Mouse (Mus musculus) heart, embryonic 11.5 days (tissue): ENCODE measurements around the gene Gm47791. TPM values are rescaled to one million over a fixed set of nuclear protein-coding genes. Genes with fewer than 3 reads are reported as not detected.
A peak's percentile ranks its signal among the peaks of the same experiment; 100 is the strongest.

Source experiments
- ATAC-seq: fragments of 200-750 bp; cut with Nextera tagmentation; replicated peaks from 2 replicates; pipeline ENCODE4 v1.8.0; 2017; ENCODE audit warnings: moderate library complexity; ENCODE audit not compliant: insufficient number of reproducible peaks, low FRiP score, low TSS enrichment
- H3K27ac ChIP-seq: fragments of 300-500 bp; sonication (generic); 2 replicates; pipeline ENCODE4 v1.5.1; 2014; ENCODE audit warnings: mild to moderate bottlenecking, low read depth, low read length
- H3K27me3 ChIP-seq: fragments of 300-500 bp; sonication (generic); 2 replicates; pipeline ENCODE4 v1.6.1; 2014; ENCODE audit warnings: mild to moderate bottlenecking, low read length, mixed read lengths; ENCODE audit not compliant: control insufficient read depth, insufficient read depth
- H3K36me3 ChIP-seq: fragments of 300-500 bp; sonication (generic); 2 replicates; pipeline ENCODE4 v1.6.1; 2014; ENCODE audit warnings: mild to moderate bottlenecking, low read length, moderate library complexity, mixed read lengths; ENCODE audit not compliant: control insufficient read depth, insufficient read depth
- H3K4me1 ChIP-seq: fragments of 300-500 bp; sonication (generic); 2 replicates; pipeline ENCODE4 v1.6.1; 2014; ENCODE audit warnings: low read length; ENCODE audit not compliant: control insufficient read depth, insufficient read depth
- H3K4me2 ChIP-seq: fragments of 300-500 bp; sonication (generic); 2 replicates; pipeline ENCODE4 v1.6.1; 2014; ENCODE audit warnings: mild to moderate bottlenecking, moderate library complexity
- H3K4me3 ChIP-seq: fragments of 300-500 bp; sonication (generic); 2 replicates; pipeline ENCODE4 v1.5.1; 2014; ENCODE audit warnings: low read depth, low read length
- H3K9ac ChIP-seq: fragments of 300-500 bp; sonication (generic); 2 replicates; pipeline ENCODE4 v1.6.1; 2014; ENCODE audit warnings: mild to moderate bottlenecking, low read depth, low read length, moderate library complexity
- H3K9me3 ChIP-seq: fragments of 300-500 bp; sonication (generic); replicated peaks from 2 replicates; pipeline ENCODE4 v1.6.1; 2016; ENCODE audit warnings: low read length; ENCODE audit not compliant: control insufficient read depth
- WGBS: fragments of 180-500 bp; shearing (Covaris S2); extraction: QIAGEN DNeasy Blood & Tissue Kit; methylation state at CpG from one replicate; pipeline ENCODE4 v1.1.7; 2014; ENCODE audit not compliant: insufficient replicate concordance; 5-methylcytosine and 5-hydroxymethylcytosine counted together
- polyA plus RNA-seq: library from polyadenylated mRNA; unstranded; fragments of >200 nt; fragmentation: Nextera tagmentation; extraction: Ambion mirVana; gene quantifications from 2 replicates; pipeline ENCODE4 v1.2.1, GENCODE M21; 2014

Gene Gm47791
- polyA plus RNA-seq, 1 experiment from 2014 or later: not detected

GRCm38 (mm10) chr1:82795211-82795610, 24.2 kb upstream of the Gm47791 start:
- Histone ChIP-seq H3K4me3 (no peak overlapping the region), H3K4me2 (no peak overlapping the region), H3K9ac (no peak overlapping the region), H3K27ac (no peak overlapping the region), H3K36me3 (no peaks in the 10 kb centered on the region), H3K4me1 (no peaks in the 10 kb centered on the region), H3K9me3 (no peaks in the 10 kb centered on the region), H3K27me3 (no peaks in the 10 kb centered on the region)
- WGBS: 79% methylated on average over 2 of the region's 2 CpGs
- ATAC-seq: no peak

DNA sequence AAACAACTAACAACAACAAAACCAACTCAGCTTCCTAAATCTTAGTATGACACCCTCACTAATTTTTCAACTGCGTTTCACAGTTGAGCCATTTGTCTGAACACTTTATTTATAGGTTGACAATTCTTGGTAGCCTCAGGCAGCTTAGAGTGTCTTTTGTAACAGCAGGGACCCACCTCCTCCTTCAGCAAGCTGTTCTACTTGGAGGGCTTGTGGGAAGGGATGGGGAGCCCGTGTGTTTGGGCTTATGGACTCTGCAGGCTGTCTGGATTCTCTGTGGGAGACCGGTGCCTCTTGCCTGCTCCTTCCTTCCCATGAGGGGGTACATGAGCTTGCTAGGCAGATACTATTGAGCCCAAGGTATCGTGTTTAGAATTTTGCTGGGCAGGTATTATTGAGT, 22.9 kb upstream of the Gm47791 start:
- H3K4me3 ChIP-seq: no peak overlapping the region
- H3K4me2 ChIP-seq: no peak overlapping the region
- ATAC-seq: no peak
- no peaks in the 10 kb centered on the region for H3K27me3 ChIP-seq
- H3K36me3 ChIP-seq: no peaks in the 10 kb centered on the region
- H3K27ac ChIP-seq: no peak overlapping the region
- 55% methylated on average over 4 of the region's 4 CpGs for WGBS
- H3K9me3 ChIP-seq: no peaks in the 10 kb centered on the region
- no peaks in the 10 kb centered on the region for H3K4me1 ChIP-seq
- no peak overlapping the region for H3K9ac ChIP-seq

- H3K27me3 ChIP-seq: no peaks in the 10 kb centered on the region
- H3K4me1 ChIP-seq: no peaks in the 10 kb centered on the region
- no peaks in the 10 kb centered on the region for H3K9me3 ChIP-seq
- WGBS: 89% methylated on average over 3 of the region's 3 CpGs
- no peak overlapping the region for H3K27ac ChIP-seq
- no peak for ATAC-seq
- H3K4me3 ChIP-seq: no peak overlapping the region
- no peaks in the 10 kb centered on the region for H3K36me3 ChIP-seq
- no peak overlapping the region for H3K9ac ChIP-seq
- H3K4me2 ChIP-seq: no peak overlapping the region
These were observed 22.1 kb upstream of the Gm47791 start for GRCm38 (mm10) chr1:82793110-82793509.

DNA sequence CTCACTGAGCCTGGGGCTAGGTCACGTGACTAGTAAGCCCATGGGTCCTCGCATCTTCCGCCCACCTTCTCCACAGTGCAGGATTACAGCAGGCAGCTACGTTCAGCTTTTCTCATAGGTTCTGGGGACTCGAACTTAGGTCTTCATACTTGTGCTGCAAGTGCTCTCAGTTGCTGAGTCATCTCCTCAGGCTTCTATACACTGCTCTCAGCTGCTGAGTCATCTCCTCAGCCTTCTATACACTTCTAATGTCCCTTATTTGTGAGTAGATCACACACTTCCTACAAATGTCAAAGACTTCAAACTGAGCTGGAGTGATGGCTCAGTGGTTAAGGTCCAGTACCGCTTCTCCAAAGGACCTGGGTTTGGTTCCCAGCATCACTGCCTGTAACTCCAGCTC, 21.2 kb upstream of the Gm47791 start:
- Histone ChIP-seq H3K9ac (no peak overlapping the region), H3K27me3 (no peaks in the 10 kb centered on the region), H3K36me3 (no peaks in the 10 kb centered on the region), H3K9me3 (no peaks in the 10 kb centered on the region), H3K4me2 (no peak overlapping the region), H3K4me1 (peaks cover 6% of the 10 kb centered on the region; the same call in 1 of the 2 replicates), H3K4me3 (no peak overlapping the region), H3K27ac (no peak overlapping the region)
- 86% methylated on average over 6 of the region's 6 CpGs for WGBS
- no peak for ATAC-seq

DNA sequence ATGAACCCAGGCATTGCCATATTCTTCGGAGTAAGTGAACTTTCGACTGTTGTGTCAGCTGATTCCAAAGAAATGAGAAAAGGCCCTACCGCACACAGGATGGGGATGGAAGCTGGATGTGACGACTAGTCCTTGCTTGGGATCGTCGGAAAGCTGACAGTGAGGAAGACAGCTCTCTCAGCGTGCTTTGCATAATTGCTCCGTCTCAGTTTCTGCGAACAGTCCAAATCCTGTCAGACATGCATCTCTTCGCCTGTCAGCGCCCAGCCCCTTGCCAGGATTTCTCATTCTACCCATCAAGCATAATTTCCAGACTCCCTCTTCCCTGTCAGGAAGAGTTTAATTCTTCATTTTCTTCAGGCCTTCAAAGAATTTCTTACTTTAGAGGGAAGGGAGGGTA, 20.1 kb upstream of the Gm47791 start:
- WGBS: 70% methylated on average over 11 of the region's 11 CpGs
- ATAC-seq: no peak
- no peak overlapping the region for H3K4me2 ChIP-seq
- H3K36me3 ChIP-seq: no peaks in the 10 kb centered on the region
- no peaks in the 10 kb centered on the region for H3K27me3 ChIP-seq
- peaks cover 6% of the 10 kb centered on the region; the same call in 1 of the 2 replicates for H3K4me1 ChIP-seq
- no peak overlapping the region for H3K9ac ChIP-seq
- no peak overlapping the region for H3K27ac ChIP-seq
- H3K4me3 ChIP-seq: no peak overlapping the region
- no peaks in the 10 kb centered on the region for H3K9me3 ChIP-seq

DNA sequence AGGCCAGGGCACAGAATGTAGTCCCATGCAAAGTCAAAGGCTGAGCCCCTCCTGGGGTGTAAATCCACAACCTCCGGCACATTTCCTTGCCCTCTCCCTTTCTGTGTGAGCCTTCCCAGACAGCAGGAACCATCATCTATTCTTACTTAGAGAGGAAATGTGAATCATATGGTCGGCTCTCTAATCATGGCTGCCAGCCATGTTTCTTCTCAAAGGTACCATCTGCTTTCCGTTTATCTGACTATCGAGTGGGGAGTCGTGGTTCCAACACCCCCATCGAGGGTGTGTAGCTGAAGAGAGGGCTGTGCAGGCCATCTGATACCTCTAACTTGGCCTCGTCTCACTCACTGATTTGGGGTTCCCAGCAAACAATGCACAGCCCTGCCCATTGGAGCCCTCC, 17.0 kb upstream of the Gm47791 start:
- no peak for ATAC-seq
- no peaks in the 10 kb centered on the region for H3K9me3 ChIP-seq

GRCm38 (mm10) chr1:82787414-82787813, 16.4 kb upstream of the Gm47791 start:
- H3K9ac ChIP-seq: no peak overlapping the region
- H3K36me3 ChIP-seq: no peaks in the 10 kb centered on the region
- no peak overlapping the region for H3K4me2 ChIP-seq
- no peak overlapping the region for H3K27ac ChIP-seq
- peak; percentile 79 for ATAC-seq
- H3K9me3 ChIP-seq: no peaks in the 10 kb centered on the region
- no peak overlapping the region for H3K4me3 ChIP-seq
- H3K27me3 ChIP-seq: no peaks in the 10 kb centered on the region
- 0% methylated on average over 2 of the region's 2 CpGs for WGBS
- H3K4me1 ChIP-seq: peaks cover 6% of the 10 kb centered on the region; the same call in 1 of the 2 replicates

More for the DNA sequence above, 17.0 kb upstream of the Gm47791 start:
- 67% methylated on average over 7 of the region's 7 CpGs for WGBS
- Histone ChIP-seq H3K27ac (no peak overlapping the region), H3K36me3 (no peaks in the 10 kb centered on the region), H3K27me3 (no peaks in the 10 kb centered on the region), H3K4me2 (no peak overlapping the region), H3K9ac (no peak overlapping the region), H3K4me1 (peaks cover 6% of the 10 kb centered on the region; the same call in 1 of the 2 replicates), H3K4me3 (no peak overlapping the region)

DNA sequence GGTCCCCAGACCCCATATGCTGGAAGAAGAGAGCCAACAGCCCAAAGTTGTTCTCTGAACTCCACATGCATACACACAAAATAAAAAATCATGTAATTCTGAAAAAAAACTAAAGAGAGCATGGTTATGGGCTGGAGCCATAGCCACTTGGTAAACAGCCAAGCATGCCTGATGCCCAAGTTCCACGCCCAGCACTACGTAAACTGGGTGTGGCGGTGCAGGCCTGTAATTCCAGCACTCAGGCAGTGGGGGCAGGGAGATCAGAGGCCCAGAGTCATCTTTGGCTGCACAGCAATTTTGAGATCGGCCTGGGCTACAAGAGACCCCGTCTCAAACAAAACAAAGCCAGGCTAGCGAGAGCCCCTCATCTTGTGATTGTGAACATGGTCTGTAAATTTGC, 14.5 kb upstream of the Gm47791 start:
- ATAC-seq: no peak
- no peaks in the 10 kb centered on the region for H3K36me3 ChIP-seq
- no peak overlapping the region for H3K4me3 ChIP-seq
- no peak overlapping the region for H3K27ac ChIP-seq
- H3K4me1 ChIP-seq: peaks cover 6% of the 10 kb centered on the region; the same call in 1 of the 2 replicates
- no peak overlapping the region for H3K4me2 ChIP-seq
- no peaks in the 10 kb centered on the region for H3K27me3 ChIP-seq
- no peaks in the 10 kb centered on the region for H3K9me3 ChIP-seq
- H3K9ac ChIP-seq: no peak overlapping the region
- 67% methylated on average over 6 of the region's 6 CpGs for WGBS

DNA sequence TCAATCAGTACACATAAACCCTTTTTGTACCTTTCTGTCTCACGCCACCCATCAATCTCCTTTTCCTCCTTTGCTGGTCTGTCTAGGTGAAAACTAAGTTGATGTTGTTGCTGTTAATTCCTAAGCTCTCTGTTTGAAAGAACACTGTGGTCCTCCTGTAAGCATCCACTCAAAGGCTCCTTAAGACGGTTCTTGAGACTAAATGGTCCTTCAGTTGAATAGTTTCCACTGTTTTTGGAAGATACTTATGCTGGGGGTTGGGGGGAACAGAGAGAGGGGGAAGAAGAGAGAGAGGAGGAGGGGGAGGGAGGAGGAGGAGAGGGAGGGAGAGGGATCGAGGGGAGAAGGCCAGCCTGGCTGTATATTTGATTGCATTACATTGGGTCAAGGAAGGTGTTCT, 12.5 kb upstream of the Gm47791 start:
- ATAC-seq: no peak
- H3K27ac ChIP-seq: no peak overlapping the region
- H3K27me3 ChIP-seq: no peaks in the 10 kb centered on the region
- no peaks in the 10 kb centered on the region for H3K9me3 ChIP-seq
- H3K4me1 ChIP-seq: peaks cover 6% of the 10 kb centered on the region; the same call in 1 of the 2 replicates
- no peak overlapping the region for H3K4me3 ChIP-seq
- WGBS: 67% methylated on average over 3 of the region's 3 CpGs
- no peaks in the 10 kb centered on the region for H3K36me3 ChIP-seq
- no peak overlapping the region for H3K4me2 ChIP-seq
- no peak overlapping the region for H3K9ac ChIP-seq
